26 mouse cellular contexts compared by ENCODE assay signal in the genomic region with DNA sequence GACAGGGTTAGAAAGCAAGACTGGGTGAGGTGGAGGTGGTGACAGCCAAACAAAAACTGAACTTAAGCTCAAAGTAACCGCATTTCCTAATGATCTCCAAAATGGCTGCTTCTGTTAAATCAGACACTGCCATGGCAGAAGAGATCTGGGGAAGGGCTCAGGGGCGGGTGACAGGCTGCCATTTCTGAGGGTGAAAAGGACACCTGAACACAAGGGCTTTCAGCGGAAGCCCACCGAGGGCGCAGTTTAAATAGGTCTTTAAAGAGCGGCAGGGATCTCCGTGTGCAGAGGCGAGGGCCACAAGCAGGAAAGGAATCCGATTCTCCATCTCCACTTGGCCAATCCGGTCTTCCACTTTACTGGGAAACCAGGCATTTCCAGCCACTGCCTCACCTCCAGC.
"Had no signal": no experiment of that assay in that cellular context is flagged by ENCODE, and none has a peak within 500 bp of the region (broad histone marks: within the 10 kb centered on the region; RNA-seq: fewer than 3 reads in every experiment).

No protein-coding gene starts in this region.

- H3K27ac ChIP-seq: embryonic facial prominence, embryonic 10.5 days; embryonic facial prominence, embryonic 12.5 days; embryonic facial prominence, embryonic 13.5 days; embryonic facial prominence, embryonic 15.5 days; forebrain, embryonic 10.5 days; forebrain, embryonic 12.5 days; forebrain, embryonic 13.5 days; forebrain, embryonic 15.5 days; gastrocnemius, adult 2 months; heart, embryonic 10.5 days had no signal

- H3K4me3 ChIP-seq: embryonic facial prominence, embryonic 10.5 days; embryonic facial prominence, embryonic 12.5 days; embryonic facial prominence, embryonic 13.5 days; embryonic facial prominence, embryonic 15.5 days; erythroblast, embryonic 14.5 days; forebrain, embryonic 10.5 days; forebrain, embryonic 12.5 days; forebrain, embryonic 13.5 days; forebrain, embryonic 15.5 days; gastrocnemius, adult 2 months; heart, embryonic 10.5 days had no signal

- H3K4me2 ChIP-seq: embryonic facial prominence, embryonic 12.5 days; embryonic facial prominence, embryonic 13.5 days; embryonic facial prominence, embryonic 15.5 days; forebrain, embryonic 12.5 days; forebrain, embryonic 13.5 days; forebrain, embryonic 15.5 days had no signal

- H3K9ac ChIP-seq: embryonic facial prominence, embryonic 12.5 days; embryonic facial prominence, embryonic 13.5 days; embryonic facial prominence, embryonic 15.5 days; forebrain, embryonic 12.5 days; forebrain, embryonic 13.5 days; forebrain, embryonic 15.5 days; forebrain, postnatal 0 days had no signal

- H3K9me3 ChIP-seq: embryonic facial prominence, embryonic 10.5 days; embryonic facial prominence, embryonic 12.5 days; embryonic facial prominence, embryonic 13.5 days; embryonic facial prominence, embryonic 15.5 days; forebrain, embryonic 10.5 days; forebrain, embryonic 12.5 days; forebrain, embryonic 13.5 days; forebrain, embryonic 15.5 days; heart, embryonic 10.5 days had no signal

- DNase-seq: cerebellum, adult 9-11 months; cerebellum, postnatal 10 days; cerebellum, postnatal 14 days; cerebellum, postnatal 25 days; cerebellum, postnatal 36 days; embryo, embryonic 11 days; forebrain, postnatal 0 days; gastrocnemius, adult 2 months; gastrocnemius, postnatal 10 days; gastrocnemius, postnatal 14 days; gastrocnemius, postnatal 25 days; gastrocnemius, postnatal 36 days; heart, adult 11 months; heart, adult 18-20 months had no signal

- H3K4me1 ChIP-seq: embryonic facial prominence, embryonic 10.5 days; embryonic facial prominence, embryonic 12.5 days; embryonic facial prominence, embryonic 13.5 days; embryonic facial prominence, embryonic 15.5 days; forebrain, embryonic 10.5 days; forebrain, embryonic 12.5 days; forebrain, embryonic 15.5 days had no signal

- H3K27me3 ChIP-seq: embryonic facial prominence, embryonic 12.5 days; embryonic facial prominence, embryonic 13.5 days; embryonic facial prominence, embryonic 15.5 days; forebrain, embryonic 12.5 days; forebrain, embryonic 13.5 days; forebrain, embryonic 15.5 days had no signal

- ATAC-seq: forebrain, embryonic 13.5 days; forebrain, embryonic 14.5 days; forebrain, embryonic 15.5 days; forebrain, embryonic 16.5 days; forebrain, postnatal 0 days had no signal
